Mouse (Mus musculus) layer of hippocampus, postnatal 10 days (tissue): ENCODE data around the gene Tmeff1. TPM values are rescaled to one million over a fixed set of nuclear protein-coding genes. Genes with fewer than 3 reads are reported as not detected.
A peak's percentile ranks its signal among the peaks of the same experiment; 100 is the strongest.

Source experiments
- DNase-seq, 2 experiments: peaks; one replicate each; pipeline ENCODE4 v3.0.0; 2021; ENCODE audit warnings: low spot score in 2 of 2
- total RNA-seq, 2 experiments: library from RNA; stranded (reverse); gene quantifications; 2 replicates each; pipeline ENCODE4 v1.2.3; 2021

Tmeff1 gene
- total RNA-seq, 2 experiments from 2014 or later = 178 to 200 TPM

DNA sequence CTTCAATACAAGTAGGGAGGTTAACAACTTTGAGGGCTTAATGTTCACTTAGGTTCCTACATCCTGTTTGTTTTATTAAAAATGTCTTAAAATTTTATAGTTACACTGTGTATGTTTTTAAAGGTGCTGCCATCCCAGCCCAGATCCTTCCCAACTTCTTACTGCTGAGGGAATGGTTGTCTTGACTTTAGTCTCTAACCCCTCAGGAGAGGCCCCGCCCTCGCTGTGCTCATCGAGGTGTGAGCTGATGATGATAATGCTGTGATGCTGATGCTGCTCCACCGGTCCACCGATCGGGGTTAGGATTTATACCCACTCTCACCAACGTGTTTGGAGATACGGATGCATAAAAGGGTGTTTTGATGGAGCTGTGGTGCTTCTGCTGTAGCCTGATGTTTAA, 23.1 kb upstream of the Tmeff1 start:
- DNase-seq = no peak

DNA sequence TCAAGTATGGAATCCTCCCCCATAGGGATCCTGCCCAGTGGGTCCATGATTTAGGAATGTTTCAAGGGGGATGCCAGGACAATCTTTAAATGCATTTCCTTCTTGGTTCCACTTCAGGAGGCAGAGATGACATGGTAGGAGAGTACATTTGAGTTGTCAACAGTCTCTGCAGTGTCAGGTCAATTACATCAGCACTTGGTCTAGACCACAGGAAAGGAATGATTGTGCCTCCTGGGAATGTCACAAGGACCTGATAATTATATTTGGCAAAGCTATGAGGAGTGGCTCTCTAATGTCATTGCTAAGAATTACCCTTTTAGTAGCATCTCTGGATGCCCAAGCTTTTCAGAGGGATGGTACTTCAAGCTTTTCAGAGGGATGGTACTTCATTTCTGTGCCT, 20.0 kb upstream of the Tmeff1 start:
- DNase-seq = no peak

DNA sequence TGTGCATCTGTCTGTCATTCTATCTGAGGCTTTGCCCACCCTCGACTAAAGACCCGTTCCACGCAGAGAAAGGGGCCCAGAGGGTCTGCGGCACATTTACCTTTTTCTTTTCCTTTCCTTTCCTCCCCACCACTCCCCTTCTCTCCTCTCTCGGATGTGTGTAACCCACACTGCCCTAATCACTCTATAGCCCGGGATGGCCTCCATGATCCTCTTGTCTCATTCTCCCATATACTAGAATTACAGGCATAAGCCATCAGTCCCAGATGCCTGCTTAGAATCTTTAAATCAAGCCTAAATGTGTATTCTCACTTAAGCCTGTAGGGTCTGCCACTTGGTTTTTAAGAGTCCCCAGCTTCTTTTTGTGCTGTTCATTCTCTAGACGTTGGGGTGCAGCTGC, 8.6 kb upstream of the Tmeff1 start:
- no peak for DNase-seq

DNA sequence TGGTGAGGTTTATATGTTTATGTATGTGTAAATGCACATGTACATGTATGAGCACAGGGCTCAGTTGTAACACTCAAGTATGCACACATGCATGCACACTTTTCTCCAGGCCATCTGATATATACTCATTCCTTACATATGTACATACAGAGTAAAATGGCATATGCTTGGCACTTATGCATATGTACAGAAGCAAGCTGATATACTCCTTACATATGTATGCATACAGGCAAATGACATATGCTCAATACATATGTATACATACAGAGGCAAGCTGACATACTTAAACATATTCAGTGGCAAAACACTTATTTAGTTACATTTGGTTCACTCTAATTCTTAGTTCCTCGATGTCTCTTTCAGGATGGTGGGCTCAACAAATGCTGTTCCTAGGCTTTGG, 7.1 kb upstream of the Tmeff1 start:
- no peak for DNase-seq

DNA sequence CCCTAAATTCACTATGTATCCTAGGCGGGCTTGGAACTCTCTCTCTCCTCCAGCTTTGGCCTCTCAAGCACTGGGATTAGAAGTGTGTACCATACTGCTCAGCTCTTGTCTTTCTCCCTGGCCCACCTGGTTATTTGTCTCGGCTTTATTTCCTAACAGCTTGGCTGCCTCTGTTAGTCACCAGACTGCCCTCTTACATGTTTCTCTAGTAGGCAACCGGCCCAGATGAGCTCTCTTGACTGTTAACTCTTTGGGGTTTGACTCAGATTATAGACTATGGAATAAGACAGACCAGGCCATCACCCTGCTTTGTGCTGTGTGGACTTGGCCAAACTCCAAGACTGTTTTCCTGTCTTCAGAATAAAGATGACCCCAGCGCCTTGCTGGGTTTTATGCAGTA, 6.6 kb upstream of the Tmeff1 start:
- no peak for DNase-seq

DNA sequence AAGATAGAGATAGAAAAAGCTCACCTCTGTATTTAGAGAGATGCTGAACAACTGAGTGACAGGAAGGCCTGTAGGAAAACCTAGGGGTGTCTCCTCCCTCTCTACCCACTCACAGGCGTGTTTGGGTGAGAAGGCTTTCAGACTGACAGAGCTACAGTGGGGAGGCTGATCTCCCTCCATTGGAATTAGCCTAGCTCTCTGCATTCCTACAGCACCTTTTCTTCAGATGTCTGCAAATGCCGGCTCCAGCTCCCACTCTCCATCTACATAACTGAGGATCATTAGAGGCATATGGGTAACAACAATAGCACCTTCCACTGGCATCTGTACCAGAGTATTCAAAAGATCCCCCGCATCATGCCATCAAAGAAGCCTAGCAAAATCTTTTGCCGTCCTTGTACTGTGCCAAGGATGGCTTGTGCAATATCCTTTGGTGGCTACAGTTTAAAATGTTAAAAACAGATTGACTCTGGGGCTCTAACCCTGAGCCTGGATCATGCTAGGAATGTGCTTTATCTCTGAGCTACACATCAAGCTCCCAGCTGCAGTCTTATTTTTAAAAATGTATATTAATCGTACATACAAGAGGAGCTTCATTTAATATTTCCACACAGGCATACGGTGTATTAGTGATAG, 5.4 kb upstream of the Tmeff1 start:
- no peak for DNase-seq

DNA sequence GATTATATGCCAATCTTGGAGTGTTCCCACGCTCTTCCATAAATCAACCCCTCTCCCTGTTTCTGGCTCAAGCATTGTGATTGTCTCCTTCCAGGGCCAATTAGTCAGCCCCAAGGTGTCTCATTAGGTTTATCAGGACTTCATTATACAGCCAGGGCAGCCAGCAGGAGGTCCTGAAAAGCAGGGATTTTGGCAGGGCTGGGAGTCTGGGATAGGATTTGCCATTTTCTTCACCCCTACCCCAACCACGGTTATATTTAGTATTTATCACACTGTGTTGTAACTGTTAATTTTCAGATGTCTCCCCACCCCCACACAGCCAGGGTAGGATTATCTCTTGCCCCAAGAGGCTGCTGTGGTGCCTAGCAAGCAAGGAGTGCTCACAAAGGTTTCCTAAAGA, 3.8 kb upstream of the Tmeff1 start:
- no peak for DNase-seq

DNA sequence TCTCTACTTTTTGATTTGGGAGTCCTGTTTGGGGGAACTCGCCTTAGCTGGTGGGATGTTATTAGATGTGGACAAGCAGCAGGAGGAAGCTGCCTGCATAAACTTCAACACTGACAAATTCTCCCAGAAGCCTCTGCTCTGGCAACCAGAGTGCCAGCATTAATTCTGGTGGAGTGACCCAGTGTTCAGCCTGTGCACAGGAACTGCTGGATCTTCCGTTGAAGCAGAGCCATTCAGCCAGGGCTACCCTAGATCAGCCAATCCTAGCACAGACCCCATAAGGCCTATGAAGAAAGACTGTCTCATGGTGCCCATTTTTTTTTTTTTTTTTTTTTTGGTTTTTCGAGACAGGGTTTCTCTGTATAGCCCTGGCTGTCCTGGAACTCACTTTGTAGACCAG, 3.0 kb upstream of the Tmeff1 start:
- no peak for DNase-seq

DNA sequence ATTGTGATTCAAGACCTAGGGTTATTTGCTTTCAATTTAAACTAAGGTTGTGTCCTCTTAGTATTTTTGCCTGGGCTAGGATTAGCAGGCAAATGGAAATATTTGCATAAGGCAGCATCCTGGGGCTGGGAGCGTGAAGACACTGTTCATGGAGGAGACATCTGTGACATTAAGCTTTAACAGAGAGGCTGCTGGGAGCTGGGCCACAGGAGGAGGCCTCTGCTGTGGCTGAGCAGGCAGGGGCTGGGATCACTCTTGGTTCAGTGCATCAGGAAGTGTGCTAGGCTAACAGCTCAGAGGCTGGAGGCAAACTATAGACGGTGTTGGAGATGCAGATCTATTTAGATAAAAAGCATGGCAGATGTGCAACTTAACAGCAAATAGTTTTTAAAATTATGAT, 2.0 kb upstream of the Tmeff1 start:
- DNase-seq = no peak

DNA sequence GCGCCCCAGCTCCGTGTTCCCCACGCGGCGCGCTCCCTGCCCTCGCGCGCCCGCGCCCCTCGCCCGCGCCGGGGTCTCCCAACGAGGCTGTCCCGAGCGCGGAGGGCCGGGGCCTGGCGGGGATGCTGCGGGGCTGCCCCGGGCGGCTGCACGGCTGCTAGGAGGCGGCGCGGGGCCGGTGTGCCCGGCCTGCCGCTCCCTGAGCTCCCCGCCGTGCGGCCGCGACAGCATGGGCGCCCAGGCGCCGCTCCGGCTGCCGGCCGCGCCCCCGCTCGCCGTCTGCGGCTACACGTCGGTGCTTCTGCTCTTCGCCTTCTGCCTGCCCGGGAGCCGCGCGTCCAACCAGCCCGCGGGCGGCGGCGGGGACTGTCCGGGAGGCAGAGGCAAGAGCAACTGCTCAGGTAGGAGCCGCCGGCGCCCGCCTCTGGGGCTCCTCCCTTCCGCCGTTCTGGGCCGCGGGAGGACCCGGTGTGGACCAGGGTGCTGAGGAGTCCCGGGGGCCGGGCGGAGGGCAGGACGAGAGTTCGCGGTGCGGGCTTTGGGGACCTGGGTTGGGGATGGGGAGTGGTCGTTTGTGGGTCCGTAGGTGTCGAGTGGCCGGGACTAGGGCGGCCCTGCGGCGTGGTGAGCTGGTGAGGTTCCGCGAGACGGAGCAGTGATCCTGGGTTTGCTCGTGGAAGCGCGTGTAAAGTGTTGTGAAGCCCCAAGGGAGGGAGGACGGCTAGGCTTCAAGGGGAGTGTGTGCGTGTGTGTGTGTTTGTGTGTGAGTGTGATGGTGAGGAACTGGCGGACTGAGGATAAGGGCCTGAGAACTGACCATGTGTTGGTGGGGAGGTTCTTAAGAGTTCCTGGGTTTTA, 496 bp downstream of the Tmeff1 start:
- peak in 1 of 2 experiments; percentile 58 for DNase-seq

DNA sequence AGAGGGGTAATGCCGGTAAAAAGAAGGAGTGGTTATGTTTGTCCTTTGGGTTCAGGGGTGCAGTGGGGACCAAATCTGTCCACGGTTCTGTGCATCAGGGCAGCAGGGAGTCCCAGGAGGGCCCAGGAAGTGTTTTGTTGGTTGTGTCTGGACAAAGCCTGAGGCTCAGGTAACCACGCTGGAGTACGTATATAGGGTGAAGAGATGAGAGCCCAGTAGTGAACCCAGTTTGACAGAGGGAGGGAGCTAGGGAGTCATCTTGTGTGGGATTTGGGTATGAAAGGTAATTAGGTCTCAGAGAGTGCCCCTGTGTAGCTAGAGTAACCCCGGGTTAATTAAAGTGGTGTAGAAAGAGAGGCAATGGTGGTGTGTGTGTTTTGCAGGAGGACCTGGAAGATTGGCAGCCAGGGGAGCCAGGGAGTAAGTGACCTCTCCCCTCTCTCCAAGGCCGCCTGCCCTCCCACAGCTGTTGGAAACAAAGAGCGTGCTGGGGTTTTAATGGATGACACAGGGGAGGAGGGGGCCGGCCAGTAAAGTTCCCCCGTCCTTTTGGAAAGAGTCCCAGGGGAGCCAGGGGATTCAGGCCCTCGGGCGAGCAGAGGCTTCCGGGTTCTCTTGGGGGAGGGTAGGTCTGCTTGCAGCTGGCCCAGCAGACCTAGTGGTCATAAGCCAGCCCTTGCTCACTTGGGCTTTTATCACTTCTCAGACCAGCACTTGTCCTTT, 1.3 kb downstream of the Tmeff1 start:
- peak; percentile 38 to 44 for DNase-seq

DNA sequence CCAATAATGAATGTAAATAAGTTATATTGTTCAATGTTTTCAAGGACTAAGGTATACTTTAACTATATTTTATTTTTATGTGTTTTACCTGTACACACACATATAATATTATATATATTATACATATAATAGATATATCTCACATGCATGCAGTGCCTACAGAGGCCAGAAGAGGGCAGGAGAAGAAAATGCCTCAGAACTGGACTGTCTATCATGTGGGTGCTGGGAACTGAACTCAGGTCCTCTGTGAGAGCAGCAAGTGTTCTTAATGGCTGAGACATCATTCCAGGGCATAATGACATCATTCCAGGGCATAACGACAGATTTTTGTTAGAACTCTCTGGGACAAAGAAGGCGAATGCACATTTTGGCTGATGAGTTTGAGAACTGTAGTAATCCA, 2.6 kb downstream of the Tmeff1 start:
- DNase-seq = no peak

DNA sequence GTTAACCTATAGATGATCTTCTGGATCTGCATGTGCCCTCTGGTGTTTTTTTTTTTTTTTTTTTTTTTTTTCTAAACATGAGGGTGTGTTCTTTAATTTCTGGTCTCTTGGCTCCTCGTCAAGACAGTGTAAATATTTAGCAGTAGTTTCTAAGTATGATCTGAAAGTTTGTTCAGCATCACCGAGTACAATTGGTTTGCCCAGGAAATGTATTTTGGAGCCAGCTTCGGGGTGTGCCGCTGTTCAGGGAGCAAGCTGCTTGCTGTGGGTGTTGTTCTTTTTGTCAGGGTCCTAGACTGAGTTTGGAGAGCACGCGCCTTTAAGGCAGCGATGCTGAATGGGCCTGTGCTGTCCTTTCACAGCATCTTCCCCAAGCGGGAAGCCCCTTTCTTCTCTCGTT, 3.6 kb downstream of the Tmeff1 start:
- no peak for DNase-seq

DNA sequence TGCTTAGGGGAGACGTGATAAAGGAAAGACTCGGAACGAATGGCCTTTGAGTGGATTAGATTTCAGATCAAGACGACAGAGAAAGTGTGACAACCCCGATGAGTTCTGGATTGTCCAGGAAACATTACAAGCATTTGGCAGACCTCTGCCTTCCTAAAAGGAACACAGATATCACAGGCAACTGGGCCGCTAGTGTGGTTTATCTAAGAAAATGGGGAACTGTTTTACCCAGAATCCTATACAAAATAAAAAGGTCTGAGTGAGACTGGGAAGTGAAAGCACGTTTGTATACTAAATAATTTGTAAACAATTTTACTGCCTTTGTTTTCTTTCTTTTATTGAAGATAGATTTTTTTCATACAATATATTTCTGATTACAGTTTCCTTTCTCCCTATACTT, 5.9 kb downstream of the Tmeff1 start:
- DNase-seq = no peak

DNA sequence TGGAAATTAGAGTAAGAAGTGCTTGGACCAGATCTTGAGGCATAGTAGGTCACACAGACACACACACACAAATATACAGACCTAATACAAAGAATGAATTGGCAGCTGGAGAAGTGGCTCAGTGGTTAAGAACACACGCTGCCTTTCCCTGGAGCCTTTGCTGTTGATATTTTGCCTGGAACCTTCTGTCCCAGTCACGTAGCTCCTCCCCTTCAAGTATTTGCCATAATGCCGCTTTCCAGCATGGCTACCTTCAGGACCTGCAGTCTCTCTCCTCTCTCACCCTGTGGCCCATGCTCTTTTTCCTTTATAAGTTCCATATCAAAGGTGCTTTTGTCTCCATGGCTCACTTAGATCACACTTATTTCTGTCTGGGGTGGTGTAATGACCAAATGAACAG, 6.4 kb downstream of the Tmeff1 start:
- DNase-seq = no peak

DNA sequence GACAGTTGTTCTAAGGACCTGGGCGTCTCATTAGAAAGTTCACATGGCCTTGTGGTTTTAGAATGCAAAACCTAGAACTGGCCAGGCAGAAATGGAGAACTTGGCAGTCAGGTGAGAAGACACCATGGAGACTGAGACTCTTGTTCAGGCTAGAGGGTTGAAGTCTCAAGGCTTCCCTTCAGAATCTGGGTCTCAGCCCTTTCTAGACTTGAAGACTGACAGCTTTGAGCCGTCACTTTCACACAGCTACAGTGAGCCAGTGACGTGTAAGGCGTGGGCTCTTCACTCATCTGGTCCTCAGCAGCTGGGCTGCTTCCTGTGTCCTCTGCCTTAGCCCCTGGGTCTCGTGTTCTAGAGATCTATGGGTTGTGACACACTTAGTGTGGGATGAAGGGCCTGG, 7.4 kb downstream of the Tmeff1 start:
- DNase-seq = no peak

DNA sequence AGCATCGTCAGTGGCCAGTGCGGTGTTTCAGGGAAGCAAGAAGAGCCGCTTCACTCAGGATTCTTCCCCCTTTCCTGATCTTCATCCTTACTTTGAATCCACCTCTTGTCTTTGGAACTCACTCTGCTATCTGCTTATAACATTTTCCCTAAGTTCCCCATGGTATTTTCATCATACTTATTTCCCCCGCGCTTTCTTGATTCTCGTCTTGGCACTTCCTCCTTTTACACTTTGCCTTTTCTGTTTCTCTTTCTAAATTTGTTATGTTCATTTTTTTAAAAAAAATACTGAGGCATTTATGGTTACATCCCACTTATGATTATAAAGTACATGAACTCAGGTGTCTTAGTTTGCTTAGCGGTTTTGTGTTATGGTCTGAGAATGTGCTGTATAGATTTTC, 7.9 kb downstream of the Tmeff1 start:
- no peak for DNase-seq

DNA sequence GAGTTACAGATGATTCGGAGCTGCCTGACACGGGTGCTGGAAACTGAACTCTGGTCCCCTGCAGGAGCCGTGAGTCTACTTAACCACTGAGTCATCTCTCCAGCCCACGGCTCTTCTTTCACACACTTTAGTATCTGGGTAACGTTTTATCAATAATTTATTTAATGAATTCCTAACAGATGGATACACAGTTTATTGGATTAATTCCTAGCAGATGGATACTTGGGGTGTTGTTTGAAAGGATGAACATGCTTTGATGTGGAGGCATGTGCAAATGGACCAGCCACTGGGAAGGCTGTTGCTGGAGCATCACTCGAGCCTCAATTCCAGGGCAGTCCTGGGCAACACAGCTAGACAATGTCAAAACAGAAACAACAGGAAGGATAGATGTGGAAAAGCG, 11.1 kb downstream of the Tmeff1 start:
- DNase-seq = no peak

DNA sequence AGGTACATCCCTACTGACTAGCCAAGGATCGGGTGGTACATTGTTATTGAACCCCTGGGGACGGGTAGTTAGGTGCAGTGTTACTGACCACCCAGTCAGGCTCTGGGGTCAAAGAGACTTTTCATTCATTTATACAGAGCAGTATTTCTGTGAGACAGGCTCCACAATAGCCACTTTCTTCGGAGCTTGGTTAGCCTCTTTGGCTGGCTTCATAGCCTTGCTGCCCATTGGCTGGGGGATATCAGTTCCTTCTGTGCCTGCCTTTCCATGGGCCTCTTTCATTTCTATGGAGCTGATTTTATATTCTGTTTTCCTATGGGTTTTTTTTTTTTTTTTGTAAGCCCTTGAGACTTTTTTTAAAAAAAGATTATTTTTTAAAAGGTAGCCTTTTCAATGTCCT, 20.7 kb downstream of the Tmeff1 start:
- no peak for DNase-seq

DNA sequence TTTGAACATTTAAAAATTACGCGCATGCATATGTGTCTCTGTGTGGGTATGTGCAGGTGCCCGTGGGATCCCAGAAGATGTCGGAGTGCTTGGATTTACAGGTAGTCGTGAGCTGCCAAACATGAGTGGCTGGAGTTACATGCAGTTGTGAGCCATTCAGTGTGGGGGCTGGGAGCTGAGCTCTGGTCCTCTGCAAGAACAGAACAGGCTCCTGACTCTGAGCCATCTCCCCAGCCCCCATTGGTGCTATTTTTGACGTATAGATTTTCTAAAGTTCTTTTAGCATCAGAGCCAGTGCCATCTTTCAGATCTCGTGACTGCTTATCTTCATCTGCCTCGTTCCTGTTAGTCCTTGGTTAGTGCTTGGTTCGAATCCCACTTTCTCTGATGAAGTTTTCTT, 24.5 kb downstream of the Tmeff1 start:
- no peak for DNase-seq

DNA sequence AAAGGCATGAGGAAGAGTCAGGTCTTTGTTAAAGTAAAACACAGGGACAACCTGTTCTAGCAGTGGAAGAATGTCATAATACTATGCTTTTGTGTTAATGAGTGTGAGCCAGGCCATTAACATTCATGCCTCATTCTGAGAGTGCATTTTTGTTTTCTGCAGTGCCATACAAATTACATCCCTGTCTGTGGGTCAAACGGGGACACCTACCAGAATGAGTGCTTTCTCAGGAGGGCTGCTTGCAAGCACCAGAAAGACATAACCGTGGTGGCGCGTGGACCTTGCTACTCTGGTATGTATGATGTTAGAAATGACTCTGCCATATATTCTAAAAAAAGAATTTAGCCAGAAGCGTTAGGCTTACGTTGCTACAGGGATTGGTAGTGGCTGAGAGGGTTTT, 25.3 kb downstream of the Tmeff1 start:
- no peak for DNase-seq

DNA sequence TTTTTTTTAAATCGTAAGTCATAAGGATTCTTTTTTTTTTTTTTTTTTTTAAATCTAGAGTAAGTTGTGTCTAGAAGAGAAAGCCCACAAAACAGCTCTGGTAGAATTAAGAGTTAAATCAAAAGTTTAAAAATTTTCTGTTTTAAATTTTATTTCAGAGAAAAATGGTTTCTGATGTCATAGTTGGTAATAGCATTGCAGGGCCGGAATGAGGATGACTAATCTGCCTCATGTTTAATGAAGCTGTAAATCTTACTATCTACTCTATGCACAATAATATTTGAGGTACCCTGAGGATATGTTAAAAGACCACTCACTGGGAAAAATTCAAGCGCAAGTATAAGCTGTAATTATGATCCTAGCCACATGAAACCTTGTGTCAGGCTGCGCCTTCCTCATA, 30.5 kb downstream of the Tmeff1 start:
- no peak for DNase-seq
